Mouse (Mus musculus) ES-Bruce4 (cell line): ENCODE results near the gene Skp2. TPM values are rescaled to one million over a fixed set of nuclear protein-coding genes. Genes with fewer than 3 reads are reported as not detected.
"Not testable (repeated sequence)": the region's sequence is repeated elsewhere in the genome, so short reads cannot be mapped to it uniquely, and the experiment has no call there.

ENCODE experiments used
- H3K27ac ChIP-seq: 2 replicates; pipeline ENCODE4 v1.5.1; 2012; ENCODE audit warnings: low read length, inconsistent platforms; ENCODE audit not compliant: insufficient read depth
- H3K27me3 ChIP-seq: 2 replicates; pipeline ENCODE4 v1.6.1; 2012; ENCODE audit warnings: mild to moderate bottlenecking, low read length, inconsistent platforms; ENCODE audit not compliant: control insufficient read depth, poor library complexity, insufficient read depth, severe bottlenecking
- H3K36me3 ChIP-seq: 2 replicates; pipeline ENCODE4 v1.6.1; 2012; ENCODE audit warnings: inconsistent platforms, mild to moderate bottlenecking, low read length, moderate library complexity; ENCODE audit not compliant: control insufficient read depth, poor library complexity, insufficient read depth, severe bottlenecking
- H3K4me1 ChIP-seq: one replicate; pipeline ENCODE4 v1.8.1; 2011; ENCODE audit warnings: low read length; ENCODE audit not compliant: control insufficient read depth, insufficient read depth
- H3K4me3 ChIP-seq: 2 replicates; pipeline ENCODE4 v1.5.1; 2011; ENCODE audit warnings: low read depth, mild to moderate bottlenecking, low read length
- H3K9ac ChIP-seq: 2 replicates; pipeline ENCODE4 v1.6.1; 2012; ENCODE audit warnings: low read depth, mild to moderate bottlenecking, inconsistent platforms; ENCODE audit not compliant: poor library complexity, severe bottlenecking
- H3K9me3 ChIP-seq: replicated peaks from 2 replicates; pipeline ENCODE4 v1.6.1; 2012; ENCODE audit warnings: mild to moderate bottlenecking, low read length, inconsistent platforms; ENCODE audit not compliant: control insufficient read depth, poor library complexity, insufficient read depth, severe bottlenecking
- CTCF ChIP-seq: IDR thresholded peaks from one replicate; pipeline ENCODE4 v1.8.1; 2011; ENCODE audit warnings: low read depth, low read length
- EP300 ChIP-seq: IDR thresholded peaks from 2 replicates; pipeline ENCODE4 v1.6.1; 2011; ENCODE audit warnings: low read depth, low read length; ENCODE audit not compliant: insufficient read depth
- POLR2A ChIP-seq: IDR thresholded peaks from one replicate; pipeline ENCODE4 v1.8.1; 2011; ENCODE audit warnings: low read length; ENCODE audit not compliant: insufficient read depth
- polyA plus RNA-seq: library from polyadenylated mRNA; stranded (reverse); fragments of >200 nt; gene quantifications from 2 replicates; pipeline ENCODE4 v1.2.4, GENCODE M21; 2011; ENCODE audit warnings: low read depth; ENCODE audit not compliant: missing spikeins, insufficient read depth, insufficient read length

Gene Skp2
- polyA plus RNA-seq = 50.1 and 51.9 TPM in 2 replicates

GRCm38 (mm10) chr15:9155325-9155724 is at the start of gene Skp2:
Gene Skp2 (minus strand): TSS chr15:9155425.
- TF ChIP-seq POLR2A (no peak), EP300 (no peak), CTCF (no peak)
- Histone ChIP-seq H3K9ac (no peak within 1 kb of the TSS), H3K27me3 (no peaks in the 10 kb centered on the region), H3K36me3 (peaks cover 4% of the 10 kb centered on the region), H3K27ac (no peak within 1 kb of the TSS), H3K4me1 (no peaks in the 10 kb centered on the region), H3K9me3 (no peaks in the 10 kb centered on the region), H3K4me3 (no peak within 1 kb of the TSS)

- no peaks in the 10 kb centered on the region for H3K27me3 ChIP-seq
- TF ChIP-seq CTCF (no peak), EP300 (no peak), POLR2A (no peak)
- no peak overlapping the region for H3K27ac ChIP-seq
- no peaks in the 10 kb centered on the region for H3K9me3 ChIP-seq
- no peaks in the 10 kb centered on the region for H3K4me1 ChIP-seq
- H3K36me3 ChIP-seq = peaks cover 3% of the 10 kb centered on the region
- no peak overlapping the region for H3K9ac ChIP-seq
- H3K4me3 ChIP-seq = no peak overlapping the region
These were observed 43.2 kb upstream of the Skp2 start for GRCm38 (mm10) chr15:9198421-9198820.

- H3K36me3 ChIP-seq, H3K27ac ChIP-seq, H3K4me1 ChIP-seq, H3K9me3 ChIP-seq, H3K9ac ChIP-seq, H3K4me3 ChIP-seq, H3K27me3 ChIP-seq: not testable (repeated sequence)
These were observed 37.5 kb upstream of the Skp2 start for GRCm38 (mm10) chr15:9192685-9193084.

GRCm38 (mm10) chr15:9189796-9190195 is 34.6 kb upstream of the Skp2 start:
- Histone ChIP-seq H3K4me3 (no peak overlapping the region), H3K36me3 (peaks cover 15% of the 10 kb centered on the region), H3K27me3 (no peaks in the 10 kb centered on the region), H3K4me1 (no peaks in the 10 kb centered on the region), H3K9ac (no peak overlapping the region), H3K27ac (no peak overlapping the region), H3K9me3 (no peaks in the 10 kb centered on the region)
- TF ChIP-seq POLR2A = no peak
- TF ChIP-seq CTCF = no peak
- TF ChIP-seq EP300 = no peak

GRCm38 (mm10) chr15:9183995-9184394 is 28.8 kb upstream of the Skp2 start:
- no peak for TF ChIP-seq POLR2A
- no peak for TF ChIP-seq CTCF
- no peak for TF ChIP-seq EP300
- no peaks in the 10 kb centered on the region for H3K27me3 ChIP-seq
- no peak overlapping the region for H3K27ac ChIP-seq
- no peak overlapping the region for H3K9ac ChIP-seq
- H3K36me3 ChIP-seq = peaks cover 15% of the 10 kb centered on the region
- no peaks in the 10 kb centered on the region for H3K4me1 ChIP-seq
- H3K9me3 ChIP-seq = no peaks in the 10 kb centered on the region
- H3K4me3 ChIP-seq = no peak overlapping the region

- Histone ChIP-seq H3K27me3 (no peaks in the 10 kb centered on the region), H3K27ac (no peak overlapping the region), H3K9ac (no peak overlapping the region), H3K4me1 (no peaks in the 10 kb centered on the region), H3K4me3 (no peak overlapping the region), H3K9me3 (no peaks in the 10 kb centered on the region), H3K36me3 (peaks cover 6% of the 10 kb centered on the region)
- TF ChIP-seq POLR2A = no peak
- no peak for TF ChIP-seq EP300
- no peak for TF ChIP-seq CTCF
These were observed 21.8 kb upstream of the Skp2 start for GRCm38 (mm10) chr15:9177038-9177437.
